Mouse (Mus musculus): ENCODE results near the gene Tmem110.

DNA sequence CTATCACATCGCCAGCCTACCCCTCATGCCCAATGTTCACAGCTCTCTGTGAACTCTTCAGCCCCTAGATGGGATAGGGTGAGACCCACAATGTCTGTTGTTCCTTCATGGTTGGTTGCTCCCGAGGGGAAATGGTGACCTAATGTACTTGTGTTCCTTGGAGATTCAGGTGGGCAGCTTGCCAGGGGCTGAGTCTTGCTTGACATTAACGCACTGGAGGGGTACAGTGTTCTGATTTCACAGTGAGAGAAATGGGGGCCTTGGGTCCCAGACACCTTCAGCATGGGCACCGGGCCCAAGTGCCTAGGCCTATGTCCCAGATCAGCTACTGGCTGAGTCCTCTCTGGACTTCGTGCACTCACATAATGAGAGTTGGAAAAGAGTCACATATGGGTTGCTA lies 88.0 kb downstream of the Tmem110 start:
- TF ChIP-seq POLR2A (IDR thresholded peaks at IDR 0.05; ENCODE audit: insufficient read depth, low read depth, low read length) (no peak), CTCF (IDR thresholded peaks at IDR 0.05; ENCODE audit: insufficient read depth, low read depth, low read length) (no peak)

Data from olfactory bulb, adult 2 months (tissue).